Mouse (Mus musculus) frontal cortex, postnatal 36 days (tissue): ENCODE data around the gene Ptgds.
A peak's percentile ranks its signal among the peaks of the same experiment; 100 is the strongest.

Experiments
- DNase-seq, 2 experiments: peaks; one replicate each; pipeline ENCODE4 v3.0.0; 2022; ENCODE audit warnings: low spot score in 2 of 2

Gene Ptgds

GRCm38 (mm10) chr2:25450853-25451647 lies 18.8 kb downstream of the Ptgds start:
- no peak for DNase-seq

GRCm38 (mm10) chr2:25442682-25443081 lies 27.2 kb downstream of the Ptgds start:
- no peak for DNase-seq

- no peak for DNase-seq
Observed at GRCm38 (mm10) chr2:25441067-25441466, 28.8 kb downstream of the Ptgds start.

- DNase-seq: no peak
Observed at GRCm38 (mm10) chr2:25436286-25436820, 33.5 kb downstream of the Ptgds start.

- DNase-seq: no peak
Observed at GRCm38 (mm10) chr2:25434292-25434691, 35.6 kb downstream of the Ptgds start.

- DNase-seq: no peak
Observed at GRCm38 (mm10) chr2:25433101-25433500, 36.7 kb downstream of the Ptgds start.

GRCm38 (mm10) chr2:25432326-25433098 lies 37.3 kb downstream of the Ptgds start:
- no peak for DNase-seq

- DNase-seq: no peak
Observed at GRCm38 (mm10) chr2:25431308-25431855, 38.5 kb downstream of the Ptgds start.

- DNase-seq: peak; percentile 22 to 42
Observed at GRCm38 (mm10) chr2:25430395-25431233, 39.2 kb downstream of the Ptgds start.

- peak in 1 of 2 experiments; percentile 15 for DNase-seq
Observed at GRCm38 (mm10) chr2:25429435-25430180, 40.2 kb downstream of the Ptgds start.

GRCm38 (mm10) chr2:25428442-25429236 lies 41.2 kb downstream of the Ptgds start, which contains the start of gene Abca2:
Abca2 (plus strand) TSS chr2:25428703.
- DNase-seq: peak; percentile 95 to 98

- DNase-seq: no peak
Observed at GRCm38 (mm10) chr2:25427256-25427655, 42.6 kb downstream of the Ptgds start.

GRCm38 (mm10) chr2:25426721-25427191 lies 43.1 kb downstream of the Ptgds start:
- DNase-seq: peak; percentile 53 to 66

- no peak for DNase-seq
Observed at GRCm38 (mm10) chr2:25425481-25425880, 44.4 kb downstream of the Ptgds start.

- DNase-seq: no peak
Observed at GRCm38 (mm10) chr2:25423626-25424025, 46.2 kb downstream of the Ptgds start.

GRCm38 (mm10) chr2:25422587-25423410 lies 47.0 kb downstream of the Ptgds start, which contains the start of gene Fut7:
Fut7 (plus strand) TSS chr2:25423267.
- no peak for DNase-seq

GRCm38 (mm10) chr2:25421896-25422295 lies 48.0 kb downstream of the Ptgds start:
- DNase-seq: peak in 1 of 2 experiments; percentile 37

GRCm38 (mm10) chr2:25417426-25417825 lies 52.4 kb downstream of the Ptgds start:
- no peak for DNase-seq
